Mouse (Mus musculus) thymus, postnatal 14 days (tissue): ENCODE measurements around the gene Tmem52.

Experiments
- DNase-seq: peaks from one replicate; pipeline ENCODE4 v3.0.0; 2021

Gene Tmem52

DNA sequence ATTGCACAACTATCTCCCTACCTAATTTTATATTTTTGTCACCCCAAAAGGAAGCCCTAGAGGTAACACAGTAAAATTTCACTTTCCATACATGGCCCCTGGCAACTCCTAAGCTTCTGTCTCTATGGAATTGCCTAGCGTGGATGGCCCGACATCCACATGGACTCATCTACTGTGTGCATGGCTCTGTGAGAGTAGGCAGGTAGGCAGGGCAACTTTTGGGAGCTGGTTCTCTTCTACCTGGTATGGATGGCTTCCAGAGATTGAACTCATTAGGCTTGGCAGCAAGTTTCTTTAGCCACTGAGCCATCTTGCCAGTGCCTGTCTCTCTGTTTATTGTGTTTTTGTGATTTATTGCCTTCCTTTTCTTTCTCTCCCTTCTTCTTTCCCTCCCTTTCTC, 45.9 kb downstream of the Tmem52 start:
- DNase-seq: no peak

GRCm38 (mm10) chr4:155517948-155518517, 49.1 kb downstream of the Tmem52 start:
- DNase-seq: no peak
